Mouse (Mus musculus): ENCODE results near the gene Atm. TPM values are rescaled to one million over a fixed set of nuclear protein-coding genes. Genes with fewer than 3 reads are reported as not detected.
A peak's percentile ranks its signal among the peaks of the same experiment; 100 is the strongest.

The Atm gene
- polyA plus RNA-seq, 1 experiment from 2014 or later: 7.5 TPM

GRCm38 (mm10) chr9:53404753-53405722, 131.5 kb downstream of the Atm start:
- Histone ChIP-seq H3K9me3 (ENCODE audit: control insufficient read depth, low read length) (no peaks in the 10 kb centered on the region), H3K27ac (replicated peaks) (peak overlapping the region; percentile 45; the same call in 1 of the 2 replicates), H3K4me1 (replicated peaks; ENCODE audit: control insufficient read depth, insufficient read depth) (no peaks in the 10 kb centered on the region; the same call in 1 of the 2 replicates), H3K27me3 (ENCODE audit: control insufficient read depth, insufficient read depth, low read length) (no peaks in the 10 kb centered on the region), H3K4me2 (replicated peaks; ENCODE audit: low read depth) (peak overlapping the region; percentile 44), H3K4me3 (ENCODE audit: low read depth, low read length) (peak overlapping the region; percentile 30), H3K9ac (ENCODE audit: low read length) (peak overlapping the region; percentile 5; the same call in 1 of the 2 replicates), H3K36me3 (ENCODE audit: control insufficient read depth, insufficient read depth, low read length) (no peaks in the 10 kb centered on the region)
- DNase-seq (ENCODE audit: low spot score): peak; percentile 86
- WGBS: 30% methylated on average over 21 of the region's 21 CpGs
- ATAC-seq (ENCODE audit: low FRiP score, low TSS enrichment): peak; percentile 78
- TF ChIP-seq EP300 (optimal IDR thresholded peaks at IDR 0.05) (no peak), CTCF (IDR thresholded peaks at IDR 0.05; ENCODE audit: low read depth) (no peak)

DNA sequence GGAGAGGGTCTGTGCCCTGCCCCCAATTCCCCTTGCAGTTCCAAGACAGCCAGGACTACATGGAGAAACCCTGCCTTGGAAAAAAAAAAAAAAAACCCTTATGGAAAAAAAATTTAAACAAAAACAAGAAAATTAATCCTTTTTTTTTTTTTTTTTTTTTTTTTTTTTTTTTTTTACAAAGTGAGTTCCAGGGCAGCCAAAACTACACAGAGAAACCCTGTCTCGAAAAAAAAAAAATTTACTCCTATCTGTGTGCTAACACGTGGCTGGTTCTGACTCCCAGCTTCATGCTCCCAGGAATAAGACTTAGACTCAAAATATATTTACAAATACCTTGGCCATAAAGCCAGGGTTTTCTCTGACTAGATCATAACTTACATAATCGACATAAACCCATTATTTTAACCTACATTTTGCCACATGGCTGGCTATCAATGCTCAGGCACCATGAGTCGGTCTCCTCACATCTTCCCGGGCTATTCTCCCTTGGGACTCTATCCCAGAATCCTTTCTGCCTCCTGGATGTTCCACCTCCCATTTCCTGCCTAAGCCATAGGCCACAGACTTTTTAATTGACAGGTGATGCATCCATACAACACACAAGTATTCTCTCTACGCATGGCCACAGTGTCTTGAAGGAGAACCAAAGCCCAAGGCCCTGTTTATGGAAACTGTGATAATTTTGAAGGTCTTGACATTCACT, 132.3 kb downstream of the Atm start:
- no peak overlapping the region for H3K27ac ChIP-seq (replicated peaks)
- no peak overlapping the region for H3K4me3 ChIP-seq (ENCODE audit: low read depth, low read length)
- 94% methylated on average over 6 of the region's 6 CpGs for WGBS

GRCm38 (mm10) chr9:53402991-53403390, 133.5 kb downstream of the Atm start:
- H3K36me3 ChIP-seq (ENCODE audit: control insufficient read depth, insufficient read depth, low read length): peaks cover 4% of the 10 kb centered on the region; the same call in 1 of the 2 replicates
- peak overlapping the region; percentile 46; the same call in 1 of the 2 replicates for H3K4me2 ChIP-seq (replicated peaks; ENCODE audit: low read depth)
- TF ChIP-seq EP300 (optimal IDR thresholded peaks at IDR 0.05) (no peak), CTCF (IDR thresholded peaks at IDR 0.05; ENCODE audit: low read depth) (no peak)
- no peak overlapping the region; the same call in 1 of the 2 replicates for H3K27ac ChIP-seq (replicated peaks)
- H3K9me3 ChIP-seq (ENCODE audit: control insufficient read depth, low read length): no peaks in the 10 kb centered on the region
- H3K9ac ChIP-seq (ENCODE audit: low read length): no peak overlapping the region
- ATAC-seq (ENCODE audit: low FRiP score, low TSS enrichment) (0 out of 2 replicates have a peak, but pooled peaks have one; percentile 5), DNase-seq (ENCODE audit: low spot score) (no peak)
- no peaks in the 10 kb centered on the region; the same call in 1 of the 2 replicates for H3K4me1 ChIP-seq (replicated peaks; ENCODE audit: control insufficient read depth, insufficient read depth)
- H3K27me3 ChIP-seq (ENCODE audit: control insufficient read depth, insufficient read depth, low read length): no peaks in the 10 kb centered on the region
- 60% methylated on average over 8 of the region's 8 CpGs for WGBS
- no peak overlapping the region for H3K4me3 ChIP-seq (ENCODE audit: low read depth, low read length)

More for the DNA sequence above, 132.3 kb downstream of the Atm start:
- Histone ChIP-seq H3K27me3 (ENCODE audit: control insufficient read depth, insufficient read depth, low read length) (no peaks in the 10 kb centered on the region), H3K4me1 (replicated peaks; ENCODE audit: control insufficient read depth, insufficient read depth) (no peaks in the 10 kb centered on the region; the same call in 1 of the 2 replicates), H3K9me3 (ENCODE audit: control insufficient read depth, low read length) (no peaks in the 10 kb centered on the region), H3K9ac (ENCODE audit: low read length) (no peak overlapping the region), H3K4me2 (replicated peaks; ENCODE audit: low read depth) (no peak overlapping the region), H3K36me3 (ENCODE audit: control insufficient read depth, insufficient read depth, low read length) (0 out of 2 replicates have a peak, but pooled peaks cover 3% of the 10 kb centered on the region)
- TF ChIP-seq CTCF (IDR thresholded peaks at IDR 0.05; ENCODE audit: low read depth): no peak
- no peak for TF ChIP-seq EP300 (optimal IDR thresholded peaks at IDR 0.05)
- DNase-seq (ENCODE audit: low spot score): no peak
- ATAC-seq (ENCODE audit: low FRiP score, low TSS enrichment): no peak

DNA sequence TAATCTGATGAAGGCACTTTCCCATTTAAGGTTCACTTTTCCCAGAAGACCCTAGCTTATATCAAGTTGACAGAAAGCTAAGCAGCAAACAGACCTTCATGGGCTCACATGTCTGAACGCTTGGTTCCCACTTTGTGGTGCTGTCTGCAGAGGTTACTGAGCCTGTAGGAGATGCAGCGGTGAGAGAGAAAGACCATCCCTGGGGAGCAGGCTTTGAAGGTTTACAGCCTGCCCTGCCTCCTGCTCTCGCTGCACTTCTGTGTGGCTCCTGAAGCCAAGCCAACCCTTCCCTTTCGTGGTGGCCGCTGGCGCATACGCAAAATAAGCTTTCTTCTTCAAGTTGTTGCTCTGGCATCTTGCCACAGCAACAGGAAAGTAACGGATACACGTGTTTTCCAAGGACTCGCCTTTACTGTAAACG, 134.2 kb downstream of the Atm start, which contains the start of gene 4930550C14Rik:
4930550C14Rik (plus strand) TSS at position 35 of the 421 bp plus-strand sequence.
- peak within 1 kb of the TSS; percentile 46 for H3K4me2 ChIP-seq (replicated peaks; ENCODE audit: low read depth)
- peak within 1 kb of the TSS; percentile 47 for H3K9ac ChIP-seq (ENCODE audit: low read length)
- ATAC-seq (ENCODE audit: low FRiP score, low TSS enrichment): peak; percentile 38; the same call in 1 of the 2 replicates
- TF ChIP-seq EP300 (optimal IDR thresholded peaks at IDR 0.05) (no peak), CTCF (IDR thresholded peaks at IDR 0.05; ENCODE audit: low read depth) (no peak)
- whole genome bisulfite sequencing: 12% methylated on average over 11 of the region's 11 CpGs
- no peaks in the 10 kb centered on the region for H3K9me3 ChIP-seq (ENCODE audit: control insufficient read depth, low read length)
- peaks cover 6% of the 10 kb centered on the region; the same call in 1 of the 2 replicates for H3K36me3 ChIP-seq (ENCODE audit: control insufficient read depth, insufficient read depth, low read length)
- no peaks in the 10 kb centered on the region; the same call in 1 of the 2 replicates for H3K4me1 ChIP-seq (replicated peaks; ENCODE audit: control insufficient read depth, insufficient read depth)
- peak within 1 kb of the TSS; percentile 18; the same call in 1 of the 2 replicates for H3K4me3 ChIP-seq (ENCODE audit: low read depth, low read length)
- DNase-seq (ENCODE audit: low spot score): no peak
- peak within 1 kb of the TSS; percentile 61 for H3K27ac ChIP-seq (replicated peaks)
- H3K27me3 ChIP-seq (ENCODE audit: control insufficient read depth, insufficient read depth, low read length): no peaks in the 10 kb centered on the region

GRCm38 (mm10) chr9:53401146-53401545, 135.4 kb downstream of the Atm start:
- Histone ChIP-seq H3K27ac (replicated peaks) (no peak overlapping the region), H3K27me3 (ENCODE audit: control insufficient read depth, insufficient read depth, low read length) (no peaks in the 10 kb centered on the region), H3K4me3 (ENCODE audit: low read depth, low read length) (no peak overlapping the region), H3K9ac (ENCODE audit: low read length) (no peak overlapping the region), H3K4me2 (replicated peaks; ENCODE audit: low read depth) (no peak overlapping the region), H3K9me3 (ENCODE audit: control insufficient read depth, low read length) (no peaks in the 10 kb centered on the region), H3K4me1 (replicated peaks; ENCODE audit: control insufficient read depth, insufficient read depth) (no peaks in the 10 kb centered on the region; the same call in 1 of the 2 replicates), H3K36me3 (ENCODE audit: control insufficient read depth, insufficient read depth, low read length) (peaks cover 6% of the 10 kb centered on the region; the same call in 1 of the 2 replicates)
- TF ChIP-seq EP300 (optimal IDR thresholded peaks at IDR 0.05) (no peak), CTCF (IDR thresholded peaks at IDR 0.05; ENCODE audit: low read depth) (no peak)
- 86% methylated on average over 8 of the region's 8 CpGs for WGBS
- DNase-seq (ENCODE audit: low spot score) (no peak), ATAC-seq (ENCODE audit: low FRiP score, low TSS enrichment) (no peak)
